Mouse (Mus musculus) layer of hippocampus, postnatal 25 days (tissue): ENCODE measurements around the gene Zfp316. TPM values are rescaled to one million over a fixed set of nuclear protein-coding genes. Genes with fewer than 3 reads are reported as not detected.

ENCODE experiments used
- DNase-seq, 2 experiments: peaks; one replicate each; pipeline ENCODE4 v3.0.0; 2022; ENCODE audit warnings: mixed read lengths in 2 of 2, low spot score in 1 of 2; ENCODE audit errors: extremely low spot score in 1 of 2
- total RNA-seq, 2 experiments: library from RNA; stranded (reverse); gene quantifications; 2 replicates each; pipeline ENCODE4 v1.2.3; 2021

The Zfp316 gene
- 10 to 100 TPM; 22.0 to 22.5 TPM for total RNA-seq

DNA sequence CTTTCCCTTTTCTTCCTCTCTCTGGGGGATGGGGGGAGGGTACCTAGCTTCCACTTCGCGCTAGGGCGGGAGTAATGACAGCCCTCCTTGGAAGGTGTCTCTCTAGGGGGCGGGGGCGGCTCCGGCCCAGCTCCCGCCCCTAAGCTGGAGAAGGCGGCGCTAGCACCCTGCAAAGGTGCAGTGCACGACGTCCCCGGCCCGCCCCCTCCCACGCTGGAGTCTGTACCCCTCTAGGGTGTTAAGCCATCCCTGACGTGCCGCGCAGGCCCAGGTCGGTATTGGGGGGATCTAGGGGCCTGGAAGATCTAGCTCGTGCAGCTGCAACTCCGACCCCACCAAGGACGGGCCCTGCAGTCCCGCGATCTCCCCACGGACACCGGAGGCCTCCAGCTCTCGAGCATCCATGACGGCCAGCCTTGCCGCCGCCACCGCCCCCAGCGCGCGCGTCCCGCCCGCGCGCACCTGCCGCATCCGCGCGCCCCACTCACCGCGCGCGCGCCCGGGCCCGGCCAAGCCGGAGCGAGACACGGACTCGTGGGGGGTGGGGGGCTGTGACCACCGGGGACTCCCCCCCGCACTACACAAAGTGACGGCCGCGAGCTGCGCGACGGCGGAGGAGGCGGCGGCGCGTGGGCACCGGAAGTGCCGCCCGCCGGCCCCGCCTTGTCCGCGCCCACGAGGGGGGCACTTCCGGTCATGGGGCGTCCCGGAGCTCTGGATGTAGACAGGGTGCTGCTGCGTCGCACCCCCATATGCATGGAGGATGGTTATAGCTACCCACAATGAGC, at the start of gene Zfp316:
Zfp316 (minus strand) TSS at position 660 of the 788 bp plus-strand sequence.
- peak; percentile 59 to 66 for DNase-seq

- DNase-seq = no peak
Measured at GRCm38 (mm10) chr5:143317288-143317610, 47.4 kb upstream of the Zfp316 start.

GRCm38 (mm10) chr5:143316605-143317287, 46.9 kb upstream of the Zfp316 start:
- DNase-seq = no peak

DNA sequence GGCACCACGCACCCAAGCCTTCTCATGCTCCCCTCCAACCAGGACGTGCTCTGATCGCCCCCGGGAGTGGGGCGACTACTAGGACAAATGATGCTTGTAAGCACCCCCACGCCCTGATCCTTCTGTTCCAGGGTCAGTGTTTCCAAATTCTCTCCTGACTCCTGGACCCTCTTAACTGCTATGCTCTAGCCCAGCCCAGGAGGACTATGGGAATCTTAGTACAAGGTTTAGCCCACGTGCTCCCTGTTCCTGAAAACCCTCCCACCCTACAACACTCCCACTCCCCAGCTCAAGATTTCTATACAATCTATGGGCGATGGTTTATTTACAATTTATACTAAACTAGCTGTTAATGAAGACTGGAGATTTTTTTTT, 45.7 kb upstream of the Zfp316 start:
- no peak for DNase-seq

DNA sequence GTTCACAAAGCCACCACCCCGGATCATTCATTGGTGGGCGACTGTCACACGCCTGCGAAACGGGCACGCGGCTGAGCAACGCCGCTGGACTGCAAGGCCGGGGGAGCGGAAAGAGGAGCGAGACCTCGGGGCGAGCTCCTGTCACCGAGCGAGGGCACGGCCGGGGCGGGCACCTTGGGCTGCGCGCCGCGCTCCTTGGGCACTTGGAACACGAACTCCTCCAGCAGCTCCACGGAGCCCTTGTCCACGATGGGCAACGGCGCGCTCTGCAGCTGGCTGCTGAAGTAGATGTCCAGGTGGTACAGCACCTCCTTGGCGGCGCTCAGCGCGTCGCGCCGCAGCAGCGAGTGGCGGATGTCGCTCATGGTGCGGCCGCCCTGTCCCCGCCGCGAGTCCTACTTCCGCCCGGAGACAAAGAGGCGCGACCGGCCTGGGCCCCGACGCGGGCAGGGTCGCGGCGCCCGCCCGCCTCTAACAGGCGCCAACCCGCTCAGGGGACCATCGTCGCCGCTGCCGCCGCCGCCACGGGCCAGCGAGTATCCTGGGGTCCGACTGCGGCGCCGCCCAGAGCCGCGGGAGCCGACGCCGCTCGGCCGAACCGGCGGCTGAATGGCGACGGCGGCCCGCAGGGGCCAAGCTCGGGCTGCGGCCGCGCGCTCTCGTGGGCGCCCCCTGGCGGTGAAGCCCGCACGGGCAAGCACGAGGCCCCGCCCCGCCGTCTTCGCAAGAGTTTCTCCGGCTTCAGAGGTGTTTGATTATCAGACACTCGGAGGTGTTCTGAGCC, 45.1 kb upstream of the Zfp316 start, which contains the start of gene E130309D02Rik:
E130309D02Rik (minus strand) TSS at position 631 of the 784 bp plus-strand sequence.
- peak; percentile 87 to 94 for DNase-seq

GRCm38 (mm10) chr5:143314183-143314729, 44.4 kb upstream of the Zfp316 start:
- DNase-seq = no peak

DNA sequence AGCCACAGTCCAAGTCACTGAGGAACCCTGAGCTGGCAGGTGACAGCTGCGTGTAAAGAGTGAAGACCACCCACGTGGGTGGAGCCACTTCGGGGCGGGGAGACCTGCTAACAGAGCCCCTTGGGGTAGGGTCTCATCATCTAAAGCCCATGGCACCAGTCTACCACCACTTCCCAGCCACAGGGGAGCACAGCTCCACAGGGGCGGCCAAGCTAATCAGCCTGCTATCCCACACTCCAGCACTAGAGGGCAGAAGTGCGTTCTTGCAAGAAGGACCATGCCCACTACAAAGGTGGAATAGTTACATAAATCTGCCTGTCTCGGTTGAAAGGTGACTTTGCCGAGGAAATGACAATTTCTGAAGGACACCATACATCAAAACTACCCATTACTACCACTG, 42.1 kb upstream of the Zfp316 start:
- peak; percentile 65 to 88 for DNase-seq

DNA sequence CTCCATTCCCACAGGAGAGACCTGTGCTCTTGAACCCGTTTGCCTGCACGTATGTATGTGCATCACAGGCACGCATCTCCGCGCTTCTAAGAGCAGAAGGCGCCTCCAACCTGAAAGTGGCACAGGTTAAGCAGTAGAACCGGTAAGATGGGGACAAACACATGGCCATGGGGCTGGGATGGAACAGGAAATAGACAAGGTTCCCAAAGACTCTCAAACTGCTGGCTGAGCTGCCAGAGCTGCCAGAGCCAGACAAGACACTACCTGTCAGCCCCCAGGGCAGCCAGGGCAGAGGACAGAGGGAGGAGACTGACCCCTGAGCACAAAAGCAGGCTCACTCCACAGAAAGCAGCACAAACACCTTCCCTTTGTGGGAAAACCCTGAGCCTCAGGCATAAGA, 40.1 kb upstream of the Zfp316 start:
- DNase-seq = no peak

DNA sequence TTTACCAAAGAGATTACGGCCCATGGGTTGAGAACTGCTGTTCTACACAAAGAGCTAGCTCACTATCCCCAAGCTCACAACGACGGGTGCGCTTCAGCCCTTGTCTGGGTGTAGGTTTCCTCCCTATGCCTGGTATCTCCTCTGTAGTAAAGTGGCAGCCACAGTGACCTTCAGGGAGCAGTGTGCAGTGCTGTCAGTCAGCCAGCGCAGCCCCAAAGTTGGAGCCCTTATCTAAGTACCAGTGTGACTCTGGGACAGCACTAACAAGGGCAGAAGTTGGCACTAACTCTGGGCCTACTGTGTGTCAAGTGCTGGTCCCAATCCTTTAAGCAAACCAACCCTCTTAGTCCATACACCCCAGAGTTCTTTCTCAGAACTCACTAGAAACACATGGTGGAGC, 39.0 kb upstream of the Zfp316 start:
- no peak for DNase-seq

GRCm38 (mm10) chr5:143304251-143304650, 34.4 kb upstream of the Zfp316 start:
- no peak for DNase-seq

GRCm38 (mm10) chr5:143301296-143301695, 31.5 kb upstream of the Zfp316 start:
- peak in 1 of 2 experiments; percentile 46 for DNase-seq

- peak; percentile 51 to 74 for DNase-seq
Measured at GRCm38 (mm10) chr5:143299686-143300085, 29.9 kb upstream of the Zfp316 start.

DNA sequence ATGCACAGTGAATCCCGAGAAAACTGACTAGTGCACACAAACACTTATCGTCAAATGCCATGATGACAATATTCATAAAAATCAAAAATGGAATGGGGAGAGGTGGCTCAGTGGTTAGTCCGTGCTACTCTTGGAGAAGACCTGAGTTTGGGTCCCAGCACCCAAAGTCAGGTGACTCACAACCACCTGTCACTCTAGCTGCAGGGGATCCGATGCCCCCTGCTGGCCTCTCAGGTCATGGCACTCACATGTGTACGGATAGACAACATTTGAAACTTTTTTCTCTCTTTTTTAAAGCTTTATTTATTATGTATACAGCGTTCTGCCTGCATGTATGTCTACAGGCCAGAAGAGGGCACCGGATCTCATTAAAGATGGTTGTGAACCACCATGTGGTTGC, 28.6 kb upstream of the Zfp316 start:
- DNase-seq = no peak

- DNase-seq = no peak
Measured at GRCm38 (mm10) chr5:143297986-143298385, 28.2 kb upstream of the Zfp316 start.

GRCm38 (mm10) chr5:143295330-143295729, 25.5 kb upstream of the Zfp316 start:
- no peak for DNase-seq

DNA sequence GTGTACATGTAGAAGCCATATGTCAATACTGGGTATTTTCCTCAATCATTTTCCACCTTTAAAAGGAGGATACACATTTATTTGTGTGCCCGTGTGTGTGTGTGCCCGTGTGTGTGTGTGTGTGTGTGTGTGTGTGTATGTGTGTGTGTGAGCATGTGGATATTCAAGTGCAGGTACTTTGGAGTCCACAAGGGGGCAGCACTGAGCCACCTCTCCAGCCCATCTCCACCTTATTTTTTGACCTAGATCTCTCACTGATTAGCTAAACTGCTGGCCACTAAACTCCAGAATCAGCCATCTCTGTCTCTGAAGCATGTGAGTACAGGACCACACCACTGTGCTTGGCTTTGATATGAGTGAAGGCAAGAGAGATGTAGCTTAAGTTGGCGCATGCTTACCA, 25.0 kb upstream of the Zfp316 start:
- DNase-seq = no peak

DNA sequence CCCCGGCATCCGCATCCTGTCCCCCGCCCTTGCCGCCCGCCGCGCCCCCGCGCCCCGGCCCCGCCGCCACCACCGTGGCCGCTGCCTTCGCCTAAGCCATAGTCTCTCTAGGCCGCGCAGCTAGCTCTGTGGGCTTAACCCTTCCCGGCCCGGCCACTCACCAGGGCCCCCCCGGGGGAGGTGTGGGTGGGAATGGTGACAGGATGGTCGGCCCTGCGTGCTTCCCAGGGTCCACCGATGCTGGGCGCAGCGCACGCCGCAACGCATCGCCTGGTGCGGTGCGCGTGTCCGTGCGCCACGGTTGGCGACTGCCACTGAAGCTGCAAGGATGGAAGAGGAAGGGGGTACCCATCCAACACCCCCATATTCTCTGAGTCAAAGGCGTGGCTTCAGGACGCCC, 23.6 kb upstream of the Zfp316 start, which contains the start of gene Zfp853:
Zfp853 (minus strand) TSS at position 220 of the 400 bp plus-strand sequence.
- no peak for DNase-seq

- DNase-seq = no peak
Measured at GRCm38 (mm10) chr5:143292879-143293278, 23.1 kb upstream of the Zfp316 start.

DNA sequence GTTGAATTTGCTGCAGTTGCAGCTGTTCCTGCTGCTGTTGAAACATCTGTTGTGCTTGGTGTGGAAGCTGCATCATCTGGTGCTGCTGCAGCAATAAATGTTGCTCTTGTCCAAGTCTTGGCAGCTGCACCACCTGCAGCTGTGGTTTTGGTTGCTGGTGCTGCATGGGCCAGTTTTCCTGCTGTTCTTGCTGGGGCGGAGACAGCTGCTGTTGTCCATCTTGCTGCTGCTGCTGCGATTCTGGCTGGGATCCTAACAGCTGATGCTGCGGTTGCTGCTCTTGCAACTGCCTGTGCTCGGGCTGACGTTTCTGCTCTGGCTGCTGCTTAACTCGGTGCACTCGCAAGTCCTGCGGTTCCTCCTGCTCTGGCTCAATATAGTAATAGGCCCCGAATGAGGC, 19.5 kb upstream of the Zfp316 start:
- DNase-seq = no peak

DNA sequence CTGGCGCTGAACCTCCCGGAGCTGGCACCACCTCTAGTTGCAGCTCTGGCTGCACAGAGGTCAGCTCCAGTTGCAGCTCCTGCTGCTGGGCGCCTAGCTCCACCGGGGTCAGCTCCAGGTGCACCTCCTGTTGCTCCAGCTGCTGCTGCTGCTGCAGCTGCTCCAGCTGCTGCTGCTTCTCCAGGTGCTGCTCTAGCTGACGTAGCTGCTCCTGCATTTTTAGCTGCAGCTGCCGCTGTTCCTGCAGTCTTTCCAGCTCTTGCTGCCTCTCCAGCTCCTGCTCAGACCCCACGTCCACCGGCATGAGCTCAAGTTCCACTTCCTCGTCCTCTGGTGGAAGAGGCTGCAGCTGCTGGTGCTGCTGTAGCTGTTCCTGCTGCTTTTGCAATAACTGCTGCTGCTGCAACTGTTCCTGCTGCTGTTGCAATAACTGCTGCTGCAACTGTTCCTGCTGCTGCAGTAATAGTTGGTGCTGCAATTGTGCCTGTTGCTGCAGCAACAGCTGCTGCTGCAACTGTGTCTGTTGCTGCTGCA, 18.6 kb upstream of the Zfp316 start:
- no peak for DNase-seq
